Mouse (Mus musculus) ES-Bruce4 (cell line): Measurements from ENCODE around the gene Gm10337.

Experiments used
- CTCF ChIP-seq: IDR thresholded peaks from one replicate; pipeline ENCODE4 v1.8.1; 2011; ENCODE audit warnings: low read depth, low read length
- EP300 ChIP-seq: IDR thresholded peaks from 2 replicates; pipeline ENCODE4 v1.6.1; 2011; ENCODE audit warnings: low read depth, low read length; ENCODE audit not compliant: insufficient read depth

DNA sequence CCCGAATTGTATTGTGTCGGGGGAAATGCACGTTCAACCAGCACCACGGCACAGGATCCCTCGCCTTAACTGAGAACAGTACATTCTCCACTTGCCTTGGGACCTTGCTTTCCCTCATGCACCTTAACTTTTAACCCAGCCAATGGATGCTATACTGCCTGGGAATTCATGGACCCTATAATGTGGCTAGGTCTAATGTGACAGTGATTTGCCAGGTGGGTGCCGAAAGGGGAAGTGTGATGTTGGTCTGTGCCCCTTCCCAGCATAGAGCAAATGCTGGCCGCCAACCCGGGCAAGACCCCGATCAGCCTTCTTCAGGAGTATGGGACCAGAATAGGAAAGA, 15.3 kb downstream of the Gm10337 start:
- no peak for TF ChIP-seq CTCF
- TF ChIP-seq EP300 = no peak
